Mouse (Mus musculus) kidney, postnatal 14 days (tissue): ENCODE data around the gene Slc25a51.

Experiments used
- DNase-seq: peaks from one replicate; pipeline ENCODE4 v3.0.0; 2022; ENCODE audit warnings: mixed read lengths

Slc25a51 gene

GRCm38 (mm10) chr4:45408427-45409132 is at the start of gene Slc25a51:
Gene Slc25a51, minus strand, starts transcription at chr4:45408766.
- peak; percentile 93 for DNase-seq

GRCm38 (mm10) chr4:45457543-45457942 is 49.0 kb upstream of the Slc25a51 start:
- DNase-seq: no peak

DNA sequence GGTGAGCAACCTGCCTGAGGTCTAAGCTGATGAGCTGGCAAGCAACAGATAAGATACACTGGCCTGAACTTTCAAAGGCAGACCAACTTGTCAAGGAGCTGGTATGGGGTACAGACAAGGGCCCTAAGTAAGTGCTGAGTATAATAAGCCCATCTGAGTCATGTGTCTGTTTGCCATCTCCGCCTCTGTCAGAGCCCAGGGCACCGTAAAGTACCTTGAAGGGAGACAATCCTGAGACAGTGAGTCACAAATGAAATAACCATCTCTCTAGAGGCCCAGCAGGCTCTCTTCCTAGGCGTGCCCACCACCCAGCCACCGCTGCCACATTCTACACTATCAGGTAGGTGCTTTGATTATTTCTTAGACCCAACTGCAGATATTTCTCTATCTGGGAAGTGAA is 46.4 kb upstream of the Slc25a51 start:
- DNase-seq: no peak

DNA sequence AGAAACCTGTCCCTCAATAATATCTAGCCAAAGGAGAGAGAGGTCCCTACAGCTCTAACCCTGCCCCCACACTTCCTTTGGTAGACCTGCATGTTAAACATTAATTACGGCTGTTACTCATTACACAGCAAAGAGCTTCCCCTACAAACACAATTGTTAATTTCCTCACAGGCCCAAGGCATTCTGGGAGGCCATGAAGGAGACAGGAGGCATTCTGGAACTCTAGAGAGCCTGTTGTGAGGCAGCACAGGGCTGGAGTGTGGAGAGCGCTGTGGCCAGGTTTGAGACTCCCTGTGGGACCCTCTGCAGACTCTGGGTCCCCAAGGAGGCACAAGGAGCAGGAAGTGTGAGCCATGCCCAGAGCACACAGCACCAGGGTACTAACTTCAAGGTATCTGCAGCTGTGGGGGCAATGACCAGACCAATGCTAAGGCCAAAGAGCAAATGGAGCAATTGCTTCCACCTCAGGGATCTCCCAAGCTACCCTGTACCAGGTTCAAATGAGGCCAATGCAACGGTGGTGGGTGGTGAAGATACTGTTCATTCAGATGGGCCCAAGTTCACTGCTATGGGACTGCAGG is 44.8 kb upstream of the Slc25a51 start:
- DNase-seq: peak; percentile 88

- DNase-seq: peak; percentile 83
Observed at GRCm38 (mm10) chr4:45452569-45453111, 44.1 kb upstream of the Slc25a51 start.

- no peak for DNase-seq
Observed at GRCm38 (mm10) chr4:45449012-45449411, 40.4 kb upstream of the Slc25a51 start.

- no peak for DNase-seq
Observed at GRCm38 (mm10) chr4:45448481-45448880, 39.9 kb upstream of the Slc25a51 start.

- DNase-seq: no peak
Observed at GRCm38 (mm10) chr4:45447196-45447595, 38.6 kb upstream of the Slc25a51 start.

DNA sequence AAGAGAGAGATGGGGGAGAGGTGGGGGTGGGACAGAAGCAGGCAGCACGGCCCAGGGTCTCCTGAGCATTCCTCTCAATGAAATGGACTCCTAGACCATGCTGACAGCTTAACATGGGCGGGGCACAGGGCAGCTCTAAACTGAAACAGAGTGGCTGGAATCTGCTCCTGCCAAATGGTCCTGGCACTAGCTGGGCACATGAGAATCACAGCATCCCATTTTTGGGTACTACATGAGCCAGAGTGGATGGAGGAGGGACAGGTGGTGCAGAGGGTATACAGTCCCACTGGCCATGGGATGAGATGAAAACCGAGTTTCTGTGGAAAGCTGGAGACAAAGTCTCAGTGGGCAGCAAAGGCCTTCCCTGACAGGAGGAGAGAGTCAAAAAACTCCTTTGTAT is 36.7 kb upstream of the Slc25a51 start:
- DNase-seq: no peak

GRCm38 (mm10) chr4:45444813-45445212 is 36.2 kb upstream of the Slc25a51 start:
- no peak for DNase-seq

DNA sequence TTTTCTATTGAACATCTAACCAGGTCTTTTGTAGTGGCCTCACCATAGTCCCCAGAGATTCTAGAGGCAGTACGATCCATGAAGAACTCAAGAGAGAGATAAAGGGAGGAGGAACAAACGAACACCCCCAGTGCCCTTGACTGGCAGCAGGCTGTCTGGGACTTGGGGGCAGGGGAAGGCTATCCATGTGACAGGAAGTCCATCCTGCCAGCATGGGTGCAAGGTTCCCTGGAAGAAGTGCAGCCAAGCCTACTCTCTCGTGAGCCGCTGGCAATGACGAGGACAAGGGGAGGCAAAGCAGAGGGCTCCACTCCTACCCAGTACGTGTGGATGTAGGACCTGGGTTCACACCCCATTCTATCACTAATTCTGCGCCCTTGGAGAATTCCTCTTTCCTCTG is 35.1 kb upstream of the Slc25a51 start:
- peak; percentile 57 for DNase-seq

DNA sequence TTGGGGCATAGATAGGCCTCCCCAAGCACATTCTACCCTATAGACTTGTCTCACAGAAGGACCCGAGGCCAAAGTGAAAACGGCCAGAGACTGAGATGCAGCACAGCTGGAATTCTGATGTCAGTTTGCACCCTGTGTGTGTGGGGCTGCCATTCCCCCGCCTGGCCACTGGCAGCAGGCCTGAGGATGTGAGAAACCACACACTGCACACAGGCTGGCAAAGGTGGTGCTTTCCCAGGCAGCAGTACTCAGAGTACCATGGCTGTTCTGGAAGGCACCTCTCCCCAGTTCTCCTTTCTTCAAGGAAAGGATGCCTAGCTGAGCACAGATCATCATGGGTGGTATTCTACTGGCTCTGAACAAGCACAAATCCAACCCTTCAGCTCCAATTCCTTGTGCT is 33.7 kb upstream of the Slc25a51 start:
- no peak for DNase-seq

GRCm38 (mm10) chr4:45441778-45442177 is 33.2 kb upstream of the Slc25a51 start:
- no peak for DNase-seq

DNA sequence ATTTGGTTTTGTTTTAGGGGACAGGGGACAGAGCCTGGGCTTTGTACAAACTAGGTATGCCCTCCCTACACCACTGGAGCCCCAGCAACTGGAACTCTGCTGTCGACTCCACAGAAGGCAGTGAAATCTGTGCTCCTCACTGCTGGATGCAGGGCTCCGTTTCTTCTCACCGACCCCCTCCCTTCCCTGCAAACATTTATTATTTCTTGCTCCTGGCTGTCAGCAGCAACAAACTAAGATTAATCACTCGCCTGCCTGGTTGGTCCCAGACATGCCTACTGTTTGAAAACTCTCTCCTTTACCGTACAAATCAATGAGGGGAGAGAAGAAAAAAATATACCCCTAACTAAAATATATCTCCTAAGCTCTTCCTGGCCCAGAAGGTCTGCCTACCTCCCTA is 30.7 kb upstream of the Slc25a51 start:
- DNase-seq: no peak

- DNase-seq: no peak
Observed at GRCm38 (mm10) chr4:45437010-45437409, 28.4 kb upstream of the Slc25a51 start.

GRCm38 (mm10) chr4:45436383-45436913 is 27.9 kb upstream of the Slc25a51 start:
- DNase-seq: no peak

DNA sequence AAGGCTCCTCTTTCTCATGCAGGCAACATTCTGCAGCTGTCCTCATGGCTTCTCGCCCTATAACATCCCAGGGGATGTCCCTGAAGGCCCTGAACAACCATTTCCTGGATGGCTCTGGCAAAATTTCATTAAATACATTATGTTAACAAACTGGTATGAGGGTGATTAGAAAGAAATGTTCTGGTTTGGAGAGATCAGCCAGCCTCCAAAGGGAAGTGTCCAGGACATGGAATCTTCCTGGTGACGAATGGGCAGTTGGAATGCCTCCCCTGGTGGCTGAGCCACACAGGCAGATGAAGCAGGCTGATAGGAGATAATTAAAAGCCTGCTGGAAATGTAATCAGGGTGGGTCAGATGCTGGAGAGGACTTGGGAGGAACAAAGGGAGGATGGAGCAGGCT is 27.3 kb upstream of the Slc25a51 start:
- peak; percentile 47 for DNase-seq

DNA sequence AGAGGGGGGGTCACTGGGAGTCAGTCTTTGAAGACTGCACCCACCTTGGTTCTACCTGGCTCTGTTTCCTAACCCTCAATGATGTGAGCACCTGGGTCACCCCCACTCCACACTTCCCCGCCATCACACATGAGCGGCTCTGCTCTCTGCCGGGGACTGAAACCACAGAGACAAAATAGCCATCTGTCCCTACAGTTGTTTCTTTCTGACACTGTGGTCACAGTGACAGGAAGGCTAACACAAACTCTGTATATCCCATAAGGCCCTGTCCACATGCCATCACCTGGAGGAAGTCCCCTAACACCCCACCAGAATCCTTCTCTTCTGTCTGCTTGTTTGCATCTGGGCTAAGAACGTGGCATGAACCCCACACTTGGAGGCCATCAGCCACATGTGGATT is 26.1 kb upstream of the Slc25a51 start:
- DNase-seq: no peak

- DNase-seq: peak; percentile 53
Observed at GRCm38 (mm10) chr4:45434071-45434470, 25.5 kb upstream of the Slc25a51 start.

GRCm38 (mm10) chr4:45431806-45432205 is 23.2 kb upstream of the Slc25a51 start:
- DNase-seq: no peak

GRCm38 (mm10) chr4:45431316-45431715 is 22.8 kb upstream of the Slc25a51 start:
- no peak for DNase-seq

GRCm38 (mm10) chr4:45429451-45429850 is 20.9 kb upstream of the Slc25a51 start:
- no peak for DNase-seq

DNA sequence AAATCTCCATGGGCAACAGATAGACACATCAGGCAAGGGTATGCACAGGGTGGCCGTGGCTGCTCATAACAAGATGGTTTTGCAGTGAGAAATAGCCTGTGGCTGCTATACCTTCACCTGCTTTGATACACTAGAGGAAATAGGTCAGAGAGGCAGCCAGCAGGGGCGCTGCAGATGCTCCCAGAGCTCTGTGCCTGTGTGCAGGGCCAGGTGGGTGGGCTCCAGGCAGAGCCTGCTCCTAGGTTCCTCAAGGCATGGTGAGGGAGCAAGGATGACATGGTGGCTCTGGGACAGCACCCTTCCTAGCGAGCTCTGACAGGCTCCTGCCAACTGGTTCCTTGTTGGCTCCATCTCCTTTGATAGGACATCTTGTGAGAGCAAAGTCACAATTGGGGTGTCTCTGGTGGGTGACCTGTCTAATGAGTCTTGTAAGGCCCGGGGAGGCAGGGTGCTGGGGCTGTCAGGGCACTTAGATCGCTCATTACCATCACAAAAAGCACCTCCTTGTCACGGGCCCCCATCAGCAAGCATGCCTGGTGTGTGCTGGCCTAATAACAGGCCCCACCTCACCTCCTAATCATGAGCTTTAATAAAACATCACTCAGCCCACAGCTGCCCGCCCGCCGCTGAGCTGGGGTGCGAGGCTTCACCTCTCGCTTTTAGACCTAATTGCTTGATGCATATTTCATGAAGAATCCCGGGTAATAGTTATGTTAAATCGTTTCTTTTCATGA is 18.3 kb upstream of the Slc25a51 start:
- no peak for DNase-seq

DNA sequence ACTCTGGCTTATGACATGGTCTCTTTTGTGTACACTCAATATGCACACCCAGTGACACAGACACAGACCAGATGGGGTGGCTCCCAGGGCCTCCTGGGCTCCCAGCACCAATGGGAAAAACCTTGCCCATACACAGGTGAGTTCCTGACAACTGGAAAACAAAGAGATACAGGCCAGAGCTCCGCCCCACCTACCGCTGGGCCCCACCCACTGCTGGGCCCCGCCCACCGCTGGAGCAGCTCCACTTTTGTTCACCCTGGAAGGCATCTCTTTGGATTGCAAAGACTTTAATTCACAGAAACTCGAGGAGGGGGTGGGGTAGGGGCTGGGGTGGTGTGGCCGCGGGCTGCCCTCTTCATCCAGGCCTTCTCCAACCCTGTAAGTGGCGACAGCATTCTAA is 14.8 kb upstream of the Slc25a51 start:
- peak; percentile 42 for DNase-seq
